Mouse (Mus musculus) liver, embryonic 14.5 days (tissue): ENCODE data around the gene Sgip1.

Experiments
- CTCF ChIP-seq: IDR thresholded peaks from 2 replicates; pipeline ENCODE4 v1.5.1; 2016; ENCODE audit warnings: antibody characterized with exemption, low read depth, control low read depth
- EP300 ChIP-seq: IDR thresholded peaks from 2 replicates; pipeline ENCODE4 v1.6.1; 2016; ENCODE audit warnings: antibody characterized with exemption, low read depth

DNA sequence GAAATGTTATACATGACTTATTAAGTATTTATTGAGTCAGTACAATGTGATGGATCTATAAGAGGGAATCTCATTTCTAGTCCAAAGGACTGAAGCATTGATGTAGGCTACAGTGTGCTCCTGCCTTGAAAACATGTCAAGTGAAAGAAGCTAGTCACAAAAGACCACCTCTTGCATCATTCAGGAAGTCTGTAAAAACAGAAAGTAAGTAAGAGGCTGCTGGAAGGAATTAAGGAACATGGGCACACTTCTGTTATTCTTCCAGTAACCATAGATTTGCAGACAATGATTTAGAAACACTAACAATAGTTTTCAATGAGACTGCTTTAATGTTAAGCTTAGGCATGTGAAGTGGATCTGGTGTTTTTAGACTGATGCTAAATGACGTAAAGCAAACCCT lies 60.4 kb downstream of the Sgip1 start:
- TF ChIP-seq CTCF (no peak), EP300 (no peak)
